Mouse (Mus musculus) large intestine, adult 2 months (tissue): ENCODE data around the gene Gm2a. TPM values are rescaled to one million over a fixed set of nuclear protein-coding genes. Genes with fewer than 3 reads are reported as not detected.

Experiments
- polyA plus RNA-seq: library from polyadenylated mRNA; depleted of rRNA; stranded (reverse); fragments of >200 nt; gene quantifications from 2 replicates; pipeline ENCODE4 v1.2.3, GENCODE M21; 2012; rRNA removed

Gm2a gene
- polyA plus RNA-seq, 1 experiment: 28.6 TPM

Other genes starting within 250 kb of the Gm2a start
- 0.70 and 0.72 TPM in 2 replicates for gene Lyrm7, start 237.2 kb upstream of the Gm2a start, polyA plus RNA-seq
- gene Hint1, start 231.7 kb upstream of the Gm2a start, polyA plus RNA-seq: 577 and 667 TPM in 2 replicates
- gene Gpx3, start 195.7 kb upstream of the Gm2a start, polyA plus RNA-seq: 86.3 and 88.0 TPM in 2 replicates
- 49.6 and 88.0 TPM in 2 replicates for gene Tnip1, start 135.2 kb upstream of the Gm2a start, polyA plus RNA-seq
- gene Anxa6, start 64.7 kb upstream of the Gm2a start, polyA plus RNA-seq: 46.6 and 51.9 TPM in 2 replicates
- 3.8 and 4.0 TPM in 2 replicates for gene Ccdc69, start 20.0 kb upstream of the Gm2a start, polyA plus RNA-seq
- 0.15 and 0.19 TPM in 2 replicates for gene Slc36a3, start 53.6 kb downstream of the Gm2a start, polyA plus RNA-seq
- 2.9 and 3.6 TPM in 2 replicates for gene Slc36a2, start 87.0 kb downstream of the Gm2a start, polyA plus RNA-seq
- 17.3 and 73.4 TPM in 2 replicates for gene Slc36a1, start 106.2 kb downstream of the Gm2a start, polyA plus RNA-seq
- 0.01 TPM in 2 replicates for gene Fat2, start 238.4 kb downstream of the Gm2a start, polyA plus RNA-seq